Mouse (Mus musculus) liver, embryonic 14.5 days (tissue): ENCODE data around the gene Mad1l1. TPM values are rescaled to one million over a fixed set of nuclear protein-coding genes. Genes with fewer than 3 reads are reported as not detected.

Experiments
- ATAC-seq: fragments of 200-750 bp; cut with Nextera tagmentation; 2 replicates; pipeline ENCODE4 v1.8.0; 2017; ENCODE audit warnings: moderate number of reproducible peaks, mild to moderate bottlenecking, moderate library complexity; ENCODE audit not compliant: insufficient read depth
- DNase-seq, 3 experiments: peaks; one replicate each; pipeline ENCODE4 v3.0.0-alpha.2; 2012 to 2013; ENCODE audit warnings: low read depth in 3 of 3, low spot score in 3 of 3
- H3K27ac ChIP-seq: fragments of 300-500 bp; sonication (generic); 2 replicates; pipeline ENCODE4 v1.5.1; 2014; ENCODE audit warnings: moderate library complexity, mild to moderate bottlenecking, control low read depth, inconsistent platforms
- H3K27me3 ChIP-seq: fragments of 300-500 bp; sonication (generic); 2 replicates; pipeline ENCODE4 v1.6.1; 2014; ENCODE audit warnings: mild to moderate bottlenecking, low read length, moderate library complexity; ENCODE audit not compliant: control insufficient read depth, insufficient read depth
- H3K36me3 ChIP-seq: fragments of 300-500 bp; sonication (generic); replicated peaks from 2 replicates; pipeline ENCODE4 v1.6.1; 2014; ENCODE audit warnings: low read depth; ENCODE audit not compliant: control insufficient read depth, insufficient read depth
- H3K4me1 ChIP-seq, 2 experiments: fragments of 200-500 bp in 1 of 2; fragments of 300-500 bp in 1 of 2; sonication (generic) in 1 of 2; replicated peaks; 2 replicates each; pipeline ENCODE4 v1.6.1; 2012 to 2014; ENCODE audit warnings: antibody characterized with exemption in 1 of 2, inconsistent platforms in 1 of 2, low read length in 1 of 2; ENCODE audit not compliant: control insufficient read depth in 2 of 2, insufficient read depth in 2 of 2
- H3K4me2 ChIP-seq: fragments of 300-500 bp; sonication (generic); 2 replicates; pipeline ENCODE4 v1.6.1; 2014; ENCODE audit warnings: low read depth, mild to moderate bottlenecking, control low read depth, moderate library complexity
- H3K4me3 ChIP-seq, 2 experiments: fragments of 200-500 bp in 1 of 2; fragments of 300-500 bp in 1 of 2; sonication (generic) in 1 of 2; 2 replicates each; pipeline ENCODE4 v1.5.1; 2012 to 2014; ENCODE audit warnings: low read depth in 2 of 2, low read length in 2 of 2, mild to moderate bottlenecking in 2 of 2, control low read depth in 1 of 2, inconsistent platforms in 1 of 2, moderate library complexity in 1 of 2; ENCODE audit not compliant: insufficient read depth in 1 of 2
- H3K9ac ChIP-seq: fragments of 300-500 bp; sonication (generic); replicated peaks from 2 replicates; pipeline ENCODE4 v1.6.1; 2014; ENCODE audit warnings: mild to moderate bottlenecking, control low read depth, moderate library complexity
- H3K9me3 ChIP-seq: fragments of 300-500 bp; sonication (generic); 2 replicates; pipeline ENCODE4 v1.6.1; 2016; ENCODE audit warnings: low read length, mixed read lengths; ENCODE audit not compliant: control insufficient read depth
- CTCF ChIP-seq: IDR thresholded peaks from 2 replicates; pipeline ENCODE4 v1.5.1; 2016; ENCODE audit warnings: antibody characterized with exemption, low read depth, control low read depth
- EP300 ChIP-seq: IDR thresholded peaks from 2 replicates; pipeline ENCODE4 v1.6.1; 2016; ENCODE audit warnings: antibody characterized with exemption, low read depth
- WGBS: fragments of 180-500 bp; shearing (Covaris S2); extraction: QIAGEN DNeasy Blood & Tissue Kit; methylation state at CpG from one replicate; pipeline ENCODE4 v1.1.7; 2014; ENCODE audit not compliant: insufficient replicate concordance; 5-methylcytosine and 5-hydroxymethylcytosine counted together
- polyA plus RNA-seq, 2 experiments: library from polyadenylated mRNA; depleted of rRNA in 1 of 2; stranded (reverse) in 1 of 2; unstranded in 1 of 2; fragments of >200 nt; fragmentation: Nextera tagmentation in 1 of 2; extraction: Ambion mirVana in 1 of 2; gene quantifications; 2 replicates each; pipeline versions ENCODE4 v1.2.1 to v1.2.3; 2012 to 2014

The Mad1l1 gene
- polyA plus RNA-seq, 2 experiments = 15.5 to 16.9 TPM

DNA sequence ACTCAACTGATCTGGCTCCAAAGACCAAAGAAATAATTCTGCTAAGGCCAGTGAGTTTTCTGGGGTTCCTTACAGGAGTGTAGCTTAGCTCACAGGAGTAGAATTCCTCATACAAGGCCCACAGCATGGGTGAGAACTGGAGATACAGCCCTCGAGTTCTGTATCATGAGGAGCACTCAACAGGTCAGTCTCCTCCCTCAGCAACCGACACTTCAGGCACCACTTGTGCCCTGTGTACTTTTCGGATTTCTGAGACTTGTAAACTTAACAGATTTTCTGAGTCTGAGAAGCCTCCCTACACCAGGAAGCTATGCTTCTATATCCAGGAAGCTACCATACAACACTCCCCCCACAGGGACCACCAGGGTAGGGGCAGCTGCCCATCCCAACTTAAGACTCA is 18.5 kb upstream of the Mad1l1 start:
- DNase-seq = no peak
- no peak for ATAC-seq
- no peaks in the 10 kb centered on the region for H3K27me3 ChIP-seq
- 64% methylated on average over 3 of the region's 3 CpGs for WGBS
- no peaks in the 10 kb centered on the region for H3K9me3 ChIP-seq
- no peak overlapping the region for H3K4me3 ChIP-seq
- H3K27ac ChIP-seq = no peak overlapping the region
- H3K9ac ChIP-seq = no peak overlapping the region
- TF ChIP-seq CTCF = no peak
- TF ChIP-seq EP300 = no peak
- no peaks in the 10 kb centered on the region for H3K4me1 ChIP-seq
- H3K36me3 ChIP-seq = no peaks in the 10 kb centered on the region
- H3K4me2 ChIP-seq = no peak overlapping the region

DNA sequence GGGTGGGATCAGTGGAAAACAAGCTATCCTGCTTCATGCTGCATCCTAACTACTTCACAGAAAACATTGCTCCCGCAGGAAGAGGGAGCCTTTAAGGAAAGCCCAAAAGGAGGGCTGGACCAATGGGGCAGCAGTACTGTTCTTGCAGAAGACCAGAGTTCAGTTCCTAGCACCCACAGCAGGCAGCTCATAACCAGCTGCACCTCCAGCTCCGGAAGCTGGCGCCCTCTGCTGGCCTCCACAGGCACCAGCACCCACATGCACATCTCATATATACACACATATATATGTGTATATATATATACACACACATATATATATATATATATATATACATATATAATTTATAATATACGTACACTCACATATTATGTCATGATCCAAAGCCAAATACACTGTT is 17.4 kb upstream of the Mad1l1 start:
- H3K4me1 ChIP-seq = no peaks in the 10 kb centered on the region
- H3K9ac ChIP-seq = no peak overlapping the region
- no peak overlapping the region for H3K4me3 ChIP-seq
- TF ChIP-seq CTCF (peak; percentile 64), EP300 (no peak)
- H3K9me3 ChIP-seq = no peaks in the 10 kb centered on the region
- ATAC-seq (no peak), DNase-seq (no peak)
- H3K4me2 ChIP-seq = no peak overlapping the region
- WGBS = 85% methylated on average over 4 of the region's 4 CpGs
- no peaks in the 10 kb centered on the region for H3K27me3 ChIP-seq
- no peak overlapping the region for H3K27ac ChIP-seq
- no peaks in the 10 kb centered on the region for H3K36me3 ChIP-seq

GRCm38 (mm10) chr5:140336680-140337079 is 15.3 kb upstream of the Mad1l1 start:
- DNase-seq (no peak), ATAC-seq (no peak)
- no peaks in the 10 kb centered on the region for H3K36me3 ChIP-seq
- no peak overlapping the region for H3K27ac ChIP-seq
- H3K27me3 ChIP-seq = no peaks in the 10 kb centered on the region
- no peak overlapping the region for H3K4me2 ChIP-seq
- peaks cover 8 to 10% of the 10 kb centered on the region in 2 experiments for H3K4me1 ChIP-seq
- H3K9me3 ChIP-seq = no peaks in the 10 kb centered on the region
- H3K9ac ChIP-seq = no peak overlapping the region
- TF ChIP-seq EP300 (no peak), CTCF (peak; percentile 88)
- no peak overlapping the region for H3K4me3 ChIP-seq
- 66% methylated on average over 1 of the region's 1 CpGs for WGBS

DNA sequence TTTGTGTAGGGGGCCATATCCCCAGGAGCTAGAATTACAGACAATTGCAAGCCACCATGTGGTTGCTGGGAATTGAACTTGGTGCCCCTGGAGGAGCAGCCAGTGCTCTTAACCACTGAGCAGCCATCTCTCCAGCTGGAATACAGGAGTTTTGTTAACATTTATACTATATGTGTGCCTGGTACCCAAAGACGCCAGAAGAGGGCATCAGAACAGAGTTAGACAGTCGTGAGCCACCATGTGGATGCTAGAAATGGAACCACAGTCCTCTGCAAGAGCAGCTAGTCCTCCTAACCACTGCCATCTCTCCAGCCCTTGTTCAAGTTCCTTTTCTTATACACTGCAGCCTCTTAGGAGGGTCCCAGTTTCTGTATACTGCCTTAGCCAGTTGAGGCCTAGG is 12.3 kb upstream of the Mad1l1 start:
- H3K27me3 ChIP-seq = no peaks in the 10 kb centered on the region
- no peak for DNase-seq
- no peaks in the 10 kb centered on the region for H3K9me3 ChIP-seq
- ATAC-seq = no peak
- H3K4me3 ChIP-seq = no peak overlapping the region
- H3K36me3 ChIP-seq = no peaks in the 10 kb centered on the region; the same call in 1 of the 2 replicates
- 26% methylated on average over 2 of the region's 2 CpGs for WGBS
- no peak for TF ChIP-seq EP300
- TF ChIP-seq CTCF = peak; percentile 55
- H3K9ac ChIP-seq = no peak overlapping the region
- H3K4me1 ChIP-seq = peaks cover 13 to 16% of the 10 kb centered on the region in 2 experiments
- no peak overlapping the region for H3K27ac ChIP-seq
- no peak overlapping the region for H3K4me2 ChIP-seq

DNA sequence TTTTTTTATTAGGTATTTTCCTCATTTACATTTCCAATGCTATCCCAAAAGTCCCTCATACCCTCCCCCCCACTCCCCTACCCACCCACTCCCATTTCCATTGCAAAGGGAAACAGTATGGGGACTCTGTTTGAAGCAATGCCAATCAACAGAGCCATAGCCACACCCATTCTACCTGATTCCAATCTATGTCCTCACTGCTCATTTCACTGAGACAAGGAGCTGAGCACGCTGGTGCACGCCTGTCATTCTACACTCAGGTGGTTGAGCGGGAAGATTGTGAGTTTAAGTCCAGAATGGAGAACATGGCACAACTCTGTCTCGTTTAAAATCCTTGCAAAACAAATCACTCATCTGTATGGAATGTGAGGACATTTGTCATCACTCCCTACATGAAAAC is 11.2 kb upstream of the Mad1l1 start:
- H3K4me3 ChIP-seq = peak overlapping the region in 1 of 2 experiments; percentile 69; a peak in 1 of 4 replicates
- H3K4me2 ChIP-seq = peak overlapping the region; percentile 98
- no peaks in the 10 kb centered on the region for H3K9me3 ChIP-seq
- H3K27me3 ChIP-seq = no peaks in the 10 kb centered on the region
- 28% methylated on average over 4 of the region's 4 CpGs for WGBS
- no peak for TF ChIP-seq EP300
- no peak for TF ChIP-seq CTCF
- DNase-seq (peak in 2 of 3 experiments; percentile 26 to 32), ATAC-seq (peak; percentile 53)
- H3K4me1 ChIP-seq = peaks cover 13 to 16% of the 10 kb centered on the region in 2 experiments
- H3K9ac ChIP-seq = no peak overlapping the region
- H3K36me3 ChIP-seq = no peaks in the 10 kb centered on the region; the same call in 1 of the 2 replicates
- H3K27ac ChIP-seq = peak overlapping the region; percentile 84
